Mouse (Mus musculus): ENCODE results near the gene Tcta.
"Not testable (repeated sequence)": the region's sequence is repeated elsewhere in the genome, so short reads cannot be mapped to it uniquely, and the experiment has no call there.

The Tcta gene

GRCm38 (mm10) chr9:108317572-108317971, 11.6 kb upstream of the Tcta start:
- DNase-seq (ENCODE audit: low read depth, low spot score), result peak; percentile 19

- no peak for DNase-seq (ENCODE audit: low read depth, low spot score)
These were observed 2.2 kb upstream of the Tcta start for GRCm38 (mm10) chr9:108308141-108308540.

- DNase-seq (ENCODE audit: low read depth, low spot score), result peak; percentile 52
These were observed 1.3 kb upstream of the Tcta start for GRCm38 (mm10) chr9:108307021-108307807.

GRCm38 (mm10) chr9:108306571-108306980, 616 bp upstream of the Tcta start:
- DNase-seq (ENCODE audit: low read depth, low spot score), result peak; percentile 89

- peak; percentile 21 for DNase-seq (ENCODE audit: low read depth, low spot score)
These were observed 790 bp downstream of the Tcta start for GRCm38 (mm10) chr9:108305170-108305569.

GRCm38 (mm10) chr9:108304716-108305115, 1.2 kb downstream of the Tcta start:
- no peak for DNase-seq (ENCODE audit: low read depth, low spot score)

- DNase-seq (ENCODE audit: low read depth, low spot score), result no peak
These were observed 4.1 kb downstream of the Tcta start for GRCm38 (mm10) chr9:108301853-108302252.

GRCm38 (mm10) chr9:108296453-108297355, 9.3 kb downstream of the Tcta start, which contains the start of gene Amt:
TSS of gene Amt (plus strand) at chr9:108296853.
- DNase-seq (ENCODE audit: low read depth, low spot score), result no peak

GRCm38 (mm10) chr9:108290773-108291172, 15.2 kb downstream of the Tcta start:
- no peak for DNase-seq (ENCODE audit: low read depth, low spot score)

GRCm38 (mm10) chr9:108290016-108290750, 15.8 kb downstream of the Tcta start, which contains the start of gene Nicn1:
TSS of gene Nicn1 (plus strand) at chr9:108290429.
- peak; percentile 95 for DNase-seq (ENCODE audit: low read depth, low spot score)

- DNase-seq (ENCODE audit: low read depth, low spot score), result no peak
These were observed 16.6 kb downstream of the Tcta start for GRCm38 (mm10) chr9:108289347-108289746.

GRCm38 (mm10) chr9:108287526-108288238, 18.3 kb downstream of the Tcta start:
- not testable (repeated sequence) for DNase-seq (ENCODE audit: low read depth, low spot score)

GRCm38 (mm10) chr9:108284410-108284809, 21.6 kb downstream of the Tcta start:
- DNase-seq (ENCODE audit: low read depth, low spot score), result peak; percentile 82

- DNase-seq (ENCODE audit: low read depth, low spot score), result no peak
These were observed 25.7 kb downstream of the Tcta start for GRCm38 (mm10) chr9:108280071-108280828.

- DNase-seq (ENCODE audit: low read depth, low spot score), result peak; percentile 48
These were observed 27.1 kb downstream of the Tcta start for GRCm38 (mm10) chr9:108278697-108279450.

GRCm38 (mm10) chr9:108275331-108275659, 30.7 kb downstream of the Tcta start:
- no peak for DNase-seq (ENCODE audit: low read depth, low spot score)

GRCm38 (mm10) chr9:108274476-108275330, 31.3 kb downstream of the Tcta start:
- DNase-seq (ENCODE audit: low read depth, low spot score), result no peak

GRCm38 (mm10) chr9:108273485-108273884, 32.5 kb downstream of the Tcta start:
- no peak for DNase-seq (ENCODE audit: low read depth, low spot score)

- DNase-seq (ENCODE audit: low read depth, low spot score), result no peak
These were observed 33.3 kb downstream of the Tcta start for GRCm38 (mm10) chr9:108272691-108273090.
